Mouse (Mus musculus): ENCODE measurements around the gene Gipc3. TPM values are rescaled to one million over a fixed set of nuclear protein-coding genes. Genes with fewer than 3 reads are reported as not detected.

Gene Gipc3
- total and polyA plus RNA-seq, 3 experiments, result 0.08 to 0.09 TPM; not detected in 1

DNA sequence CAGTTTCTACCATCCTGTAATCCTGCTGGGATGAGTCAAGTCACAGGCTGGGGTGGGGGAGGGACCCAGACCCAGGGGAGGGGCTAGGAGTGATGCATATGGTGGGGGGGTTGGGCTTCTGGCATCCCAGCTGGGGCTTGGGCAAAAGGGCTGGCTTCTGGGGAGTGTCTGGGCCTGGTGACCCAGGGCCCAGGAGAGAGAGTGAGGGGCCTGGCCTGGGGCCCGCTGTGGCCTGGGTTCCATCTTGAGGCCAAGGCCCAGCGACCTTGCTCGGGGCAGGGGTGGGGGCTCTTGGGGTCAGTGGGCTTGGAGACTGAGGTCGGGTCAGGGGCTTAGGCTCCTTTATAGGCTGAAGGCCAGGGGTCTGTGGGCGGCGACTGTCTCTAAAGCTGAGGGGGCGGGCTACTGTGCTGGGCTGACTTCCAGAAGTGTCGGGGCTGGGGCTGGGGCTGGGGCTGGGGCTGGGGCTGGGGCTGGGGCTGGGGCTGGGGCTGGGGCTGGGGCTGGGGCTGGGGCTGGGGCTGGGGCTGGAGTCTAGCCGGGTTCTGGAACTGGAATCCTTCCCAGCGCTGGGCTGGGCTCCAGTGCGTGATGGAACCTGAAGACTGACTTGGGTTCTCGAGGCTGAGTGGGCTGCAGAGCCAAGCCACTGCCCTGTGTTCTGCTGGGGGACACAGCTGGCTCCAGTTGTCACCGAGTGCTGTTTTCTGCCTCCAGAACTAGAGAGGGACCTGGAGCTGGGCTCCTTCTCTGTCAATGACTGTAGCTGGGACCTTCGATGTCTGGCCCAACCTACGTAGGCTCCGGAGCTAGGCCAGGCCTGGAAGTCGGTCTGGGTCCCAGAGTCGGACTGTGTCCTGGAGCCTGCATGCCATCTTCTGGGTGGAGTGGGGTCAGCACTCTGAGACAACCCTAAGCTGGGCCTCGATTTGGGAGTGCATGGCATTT lies 7.4 kb downstream of the Gipc3 start:
- dilution Hi-C loops (cut with MboI; ENCODE audit: extremely low pct_ligation_motif_present, extremely low pct_unique_long_range_greater_than_20kb, low sequenced_read_pairs), result no loop called here
- Histone ChIP-seq H3K4me1 (ENCODE audit: control insufficient read depth in 1 of 2, insufficient read depth in 2 of 2) (peaks cover 0 to 4% of the 10 kb centered on the region in 2 experiments; a peak in 2 of 4 replicates), H3K4me2 (ENCODE audit: insufficient read depth, low read depth, poor library complexity, severe bottlenecking) (no peak overlapping the region)

DNA sequence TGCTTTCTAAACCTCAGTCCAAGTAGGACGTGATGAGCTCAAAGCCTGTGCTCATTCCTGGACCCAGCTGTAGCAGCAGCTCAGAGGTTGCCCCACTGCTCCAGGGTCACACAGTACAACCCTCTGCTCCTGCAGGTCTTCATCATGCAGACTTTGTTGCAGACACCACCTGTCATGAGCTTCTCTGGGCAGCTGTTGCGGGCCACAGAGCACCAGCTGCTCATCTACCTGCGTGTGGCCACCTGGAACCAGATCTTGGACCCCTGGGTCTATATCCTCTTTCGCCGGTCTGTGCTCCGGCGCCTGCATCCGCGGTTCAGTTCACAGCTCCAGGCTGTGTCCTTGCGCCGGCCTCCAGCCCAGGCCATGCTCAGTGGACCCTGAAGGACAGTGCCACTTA lies 8.7 kb downstream of the Gipc3 start:
- Histone ChIP-seq H3K9ac (ENCODE audit: insufficient read depth, low read depth) (no peak overlapping the region), H3K4me1 (ENCODE audit: control insufficient read depth in 1 of 2, insufficient read depth in 2 of 2) (peaks cover 4 to 12% of the 10 kb centered on the region in 2 experiments), H3K9me3 (replicated peaks; ENCODE audit: low read length) (no peaks in the 10 kb centered on the region), H3K4me2 (ENCODE audit: insufficient read depth, low read depth, poor library complexity, severe bottlenecking) (no peak overlapping the region), H3K27ac (ENCODE audit: insufficient read depth, low read depth) (no peak overlapping the region), H3K4me3 (replicated peaks in 1 of 3; ENCODE audit: low read depth in 2 of 3, low read length in 2 of 3, poor library complexity in 1 of 3) (no peak overlapping the region), H3K36me3 (replicated peaks in 1 of 2; ENCODE audit: control insufficient read depth in 1 of 2, insufficient read depth in 1 of 2, low read length in 1 of 2) (peaks cover 0 to 16% of the 10 kb centered on the region in 2 experiments), H3K27me3 (replicated peaks) (peaks cover 3% of the 10 kb centered on the region), H3K79me2 (replicated peaks; ENCODE audit: control insufficient read depth, extremely low read depth, insufficient read depth, poor library complexity, severe bottlenecking) (no peaks in the 10 kb centered on the region)
- in situ Hi-C loops (cut with MboI; ENCODE audit: low pct_ligation_motif_present, low pct_unique_long_range_greater_than_20kb, low sequenced_read_pairs), result no loop called here
- dilution Hi-C loops (cut with MboI; ENCODE audit: extremely low pct_ligation_motif_present, extremely low pct_unique_long_range_greater_than_20kb, low sequenced_read_pairs), result no loop called here
- no peak for DNase-seq (ENCODE audit: extremely low read depth)
- TF ChIP-seq SMC3 (IDR thresholded peaks at IDR 0.05; ENCODE audit: low read depth, low read length) (no peak), HCFC1 (IDR thresholded peaks at IDR 0.05; ENCODE audit: low read depth, low read length) (no peak), PAX5 (IDR thresholded peaks at IDR 0.05; ENCODE audit: low read length) (no peak), MAX (IDR thresholded peaks at IDR 0.05; ENCODE audit: low read length) (no peak), JUND (conservative IDR thresholded peaks at IDR 0.05; ENCODE audit: low read depth, low read length) (no peak), CHD2 (IDR thresholded peaks at IDR 0.05; ENCODE audit: low read length) (no peak), MEF2A (IDR thresholded peaks at IDR 0.05; ENCODE audit: borderline replicate concordance, low read depth, low read length) (no peak), POLR2AphosphoS2 (IDR thresholded peaks at IDR 0.05; ENCODE audit: low read depth, low read length) (no peak), KAT2A (IDR thresholded peaks at IDR 0.05; ENCODE audit: insufficient replicate concordance, low read length) (no peak), IRF4 (IDR thresholded peaks at IDR 0.05; ENCODE audit: low read depth, low read length) (no peak), E2F4 (IDR thresholded peaks at IDR 0.05; ENCODE audit: insufficient replicate concordance, low read depth, low read length) (no peak), POLR2A (IDR thresholded peaks at IDR 0.05; ENCODE audit: low read depth, low read length) (no peak)

More for the DNA sequence above, 7.4 kb downstream of the Gipc3 start:
- TF ChIP-seq KAT2A (IDR thresholded peaks at IDR 0.05; ENCODE audit: insufficient replicate concordance, low read length) (no peak), MAFK (IDR thresholded peaks at IDR 0.05; ENCODE audit: insufficient replicate concordance, low read length) (no peak), POLR2AphosphoS2 (IDR thresholded peaks at IDR 0.05; ENCODE audit: low read depth, low read length) (no peak), GABPA (IDR thresholded peaks at IDR 0.05; ENCODE audit: insufficient replicate concordance, low read depth, low read length) (no peak), ELF1 (IDR thresholded peaks at IDR 0.05; ENCODE audit: low read depth, low read length) (no peak), ZC3H11A (IDR thresholded peaks at IDR 0.05; ENCODE audit: low read depth, low read length) (no peak), NRF1 (IDR thresholded peaks at IDR 0.05; ENCODE audit: low read depth, low read length) (no peak), BHLHE40 (IDR thresholded peaks at IDR 0.05; ENCODE audit: low read depth, low read length) (no peak), MAX (IDR thresholded peaks at IDR 0.05; ENCODE audit: low read length) (no peak), MAZ (IDR thresholded peaks at IDR 0.05; ENCODE audit: low read depth, low read length) (no peak), PAX5 (IDR thresholded peaks at IDR 0.05; ENCODE audit: low read length) (no peak), MEF2A (IDR thresholded peaks at IDR 0.05; ENCODE audit: borderline replicate concordance, low read depth, low read length) (no peak)
- H3K79me2 ChIP-seq (replicated peaks; ENCODE audit: control insufficient read depth, extremely low read depth, insufficient read depth, poor library complexity, severe bottlenecking), result no peaks in the 10 kb centered on the region
- no peak overlapping the region for H3K9ac ChIP-seq (ENCODE audit: insufficient read depth, low read depth)
- no peak overlapping the region for H3K4me3 ChIP-seq (replicated peaks in 1 of 3; ENCODE audit: low read depth in 2 of 3, low read length in 2 of 3, poor library complexity in 1 of 3)
- H3K27me3 ChIP-seq (replicated peaks), result peaks cover 3% of the 10 kb centered on the region
- no peaks in the 10 kb centered on the region for H3K9me3 ChIP-seq (replicated peaks; ENCODE audit: low read length)
- in situ Hi-C loops (cut with MboI; ENCODE audit: low pct_ligation_motif_present, low pct_unique_long_range_greater_than_20kb, low sequenced_read_pairs), result no loop called here
- no peak overlapping the region for H3K27ac ChIP-seq (ENCODE audit: insufficient read depth, low read depth)
- no peak for DNase-seq (ENCODE audit: extremely low read depth)
- H3K36me3 ChIP-seq (replicated peaks in 1 of 2; ENCODE audit: control insufficient read depth in 1 of 2, insufficient read depth in 1 of 2, low read length in 1 of 2), result peaks cover 0 to 7% of the 10 kb centered on the region in 2 experiments
